Mouse (Mus musculus) kidney, adult 2 months (tissue): Measurements from ENCODE around the gene Rapgef4. TPM values are rescaled to one million over a fixed set of nuclear protein-coding genes. Genes with fewer than 3 reads are reported as not detected.

Experiments
- DNase-seq: peaks from one replicate; pipeline ENCODE4 v3.0.0; 2021
- H3K27ac ChIP-seq: fragments of 200-500 bp; 2 replicates; pipeline ENCODE4 v1.5.1; 2012; ENCODE audit warnings: low read depth, low read length, control low read depth, inconsistent platforms; ENCODE audit not compliant: insufficient read depth
- H3K27me3 ChIP-seq: fragments of 200-500 bp; replicated peaks from 2 replicates; pipeline ENCODE4 v1.6.1; 2012; ENCODE audit warnings: mild to moderate bottlenecking, moderate library complexity, low read length, inconsistent platforms; ENCODE audit not compliant: control insufficient read depth, insufficient read depth
- H3K36me3 ChIP-seq: fragments of 200-500 bp; 2 replicates; pipeline ENCODE4 v1.6.1; 2012; ENCODE audit warnings: mild to moderate bottlenecking, moderate library complexity, low read length, inconsistent platforms; ENCODE audit not compliant: control insufficient read depth, insufficient read depth
- H3K4me1 ChIP-seq: fragments of 200-500 bp; 2 replicates; pipeline ENCODE4 v1.6.1; 2011; ENCODE audit warnings: low read length; ENCODE audit not compliant: control insufficient read depth, insufficient read depth
- H3K4me3 ChIP-seq: fragments of 200-500 bp; 2 replicates; pipeline ENCODE4 v1.5.1; 2011; ENCODE audit warnings: mild to moderate bottlenecking, low read depth, low read length, control low read depth; ENCODE audit not compliant: insufficient read depth
- CTCF ChIP-seq: fragments of 200-500 bp; conservative IDR thresholded peaks from 2 replicates; pipeline ENCODE4 v1.5.1; 2011; ENCODE audit warnings: low read depth, mild to moderate bottlenecking, control low read depth, low read length, moderate library complexity, mixed read lengths; ENCODE audit not compliant: insufficient read depth, insufficient read length
- POLR2A ChIP-seq: fragments of 200-500 bp; IDR thresholded peaks from one replicate; pipeline ENCODE4 v1.6.1; 2011; ENCODE audit warnings: low read depth, low read length, control low read depth
- WGBS: fragments of 180-500 bp; shearing (Covaris S2); methylation state at CpG from one replicate; pipeline ENCODE4 v1.1.7; 2018; 5-methylcytosine and 5-hydroxymethylcytosine counted together
- polyA plus RNA-seq: library from polyadenylated mRNA; depleted of rRNA; stranded (reverse); fragments of >200 nt; gene quantifications from 2 replicates; pipeline ENCODE4 v1.2.3, GENCODE M21; 2012

The Rapgef4 gene
- polyA plus RNA-seq, 1 experiment: 6.2 TPM

GRCm38 (mm10) chr2:72116698-72117097 is 135.7 kb downstream of the Rapgef4 start:
- Histone ChIP-seq H3K27ac (peak overlapping the region; percentile 91), H3K4me1 (peaks cover 3% of the 10 kb centered on the region; the same call in 1 of the 2 replicates), H3K4me3 (no peak overlapping the region), H3K36me3 (no peaks in the 10 kb centered on the region), H3K27me3 (no peaks in the 10 kb centered on the region)
- 67% methylated on average over 5 of the region's 5 CpGs for WGBS
- DNase-seq: no peak
- TF ChIP-seq POLR2A (no peak), CTCF (no peak)

GRCm38 (mm10) chr2:72117138-72118011 is 136.3 kb downstream of the Rapgef4 start:
- no peaks in the 10 kb centered on the region for H3K36me3 ChIP-seq
- H3K27me3 ChIP-seq: no peaks in the 10 kb centered on the region
- 38% methylated on average over 15 of the region's 15 CpGs for WGBS
- TF ChIP-seq POLR2A (no peak), CTCF (no peak)
- DNase-seq: peak; percentile 93
- peak overlapping the region; percentile 91 for H3K27ac ChIP-seq
- H3K4me1 ChIP-seq: peaks cover 3% of the 10 kb centered on the region; the same call in 1 of the 2 replicates
- no peak overlapping the region for H3K4me3 ChIP-seq

- 80% methylated on average over 6 of the region's 6 CpGs for WGBS
- H3K4me3 ChIP-seq: no peak overlapping the region
- TF ChIP-seq CTCF (no peak), POLR2A (no peak)
Measured at GRCm38 (mm10) chr2:72120211-72120610, 139.2 kb downstream of the Rapgef4 start.

GRCm38 (mm10) chr2:72122410-72123223 is 141.6 kb downstream of the Rapgef4 start:
- Histone ChIP-seq H3K4me1 (no peaks in the 10 kb centered on the region; the same call in 1 of the 2 replicates), H3K27me3 (no peaks in the 10 kb centered on the region), H3K27ac (no peak overlapping the region), H3K4me3 (no peak overlapping the region), H3K36me3 (no peaks in the 10 kb centered on the region)
- 84% methylated on average over 14 of the region's 14 CpGs for WGBS
- TF ChIP-seq POLR2A (no peak), CTCF (no peak)
- DNase-seq: no peak

More at GRCm38 (mm10) chr2:72120211-72120610, 139.2 kb downstream of the Rapgef4 start:
- Histone ChIP-seq H3K27me3 (no peaks in the 10 kb centered on the region), H3K27ac (no peak overlapping the region), H3K36me3 (no peaks in the 10 kb centered on the region), H3K4me1 (peaks cover 3% of the 10 kb centered on the region; the same call in 1 of the 2 replicates)
- DNase-seq: no peak

- 81% methylated on average over 5 of the region's 5 CpGs for WGBS
Measured at GRCm38 (mm10) chr2:72123851-72124250, 142.8 kb downstream of the Rapgef4 start.

GRCm38 (mm10) chr2:72125786-72126185 is 144.7 kb downstream of the Rapgef4 start:
- H3K36me3 ChIP-seq: no peaks in the 10 kb centered on the region
- H3K27ac ChIP-seq: no peak overlapping the region
- no peaks in the 10 kb centered on the region for H3K27me3 ChIP-seq
- H3K4me3 ChIP-seq: no peak overlapping the region
- 48% methylated on average over 3 of the region's 3 CpGs for WGBS
- TF ChIP-seq POLR2A (no peak), CTCF (no peak)
- DNase-seq: peak; percentile 27
- no peaks in the 10 kb centered on the region; the same call in 1 of the 2 replicates for H3K4me1 ChIP-seq

More at GRCm38 (mm10) chr2:72123851-72124250, 142.8 kb downstream of the Rapgef4 start:
- Histone ChIP-seq H3K27me3 (no peaks in the 10 kb centered on the region), H3K27ac (no peak overlapping the region), H3K36me3 (no peaks in the 10 kb centered on the region), H3K4me3 (no peak overlapping the region), H3K4me1 (no peaks in the 10 kb centered on the region; the same call in 1 of the 2 replicates)
- DNase-seq: no peak
- no peak for TF ChIP-seq CTCF
- no peak for TF ChIP-seq POLR2A
